Mouse (Mus musculus): Measurements from ENCODE around the gene Ctss. TPM values are rescaled to one million over a fixed set of nuclear protein-coding genes. Genes with fewer than 3 reads are reported as not detected.

The Ctss gene
- total and polyA plus RNA-seq, 3 experiments = 0.66 TPM; not detected in 2

GRCm38 (mm10) chr3:95598734-95599133 is 72.1 kb downstream of the Ctss start:
- H3K36me3 ChIP-seq (replicated peaks) = peaks cover 56% of the 10 kb centered on the region
- H3K4me3 ChIP-seq (ENCODE audit: low read depth, low read length) = no peak overlapping the region
- DNase-seq (ENCODE audit: low spot score) (no peak), ATAC-seq (ENCODE audit: extremely low read depth, insufficient number of reproducible peaks, low FRiP score, poor library complexity, severe bottlenecking) (no peak)
- no peaks in the 10 kb centered on the region for H3K27me3 ChIP-seq (ENCODE audit: insufficient read depth, low read length)
- TF ChIP-seq GATA1 (IDR thresholded peaks at IDR 0.05; ENCODE audit: borderline replicate concordance, low read length) (no peak), GATA2 (IDR thresholded peaks at IDR 0.05; ENCODE audit: borderline replicate concordance, low read depth, low read length) (no peak), POLR2AphosphoS5 (IDR thresholded peaks at IDR 0.05; ENCODE audit: insufficient replicate concordance, low read depth, low read length) (no peak), TAL1 (conservative IDR thresholded peaks at IDR 0.05; ENCODE audit: low read depth, low read length) (no peak), CTCF (IDR thresholded peaks at IDR 0.05; ENCODE audit: low read depth, low read length) (no peak)
- peaks cover 2% of the 10 kb centered on the region; the same call in 1 of the 2 replicates for H3K4me1 ChIP-seq (ENCODE audit: insufficient read depth, low read depth, low read length)
- H3K9me3 ChIP-seq (replicated peaks) = no peaks in the 10 kb centered on the region

- no peak for ATAC-seq (ENCODE audit: extremely low read depth, insufficient number of reproducible peaks, low FRiP score, poor library complexity, severe bottlenecking)
- no peak for DNase-seq (ENCODE audit: low spot score)
- no peak overlapping the region for H3K4me3 ChIP-seq (ENCODE audit: low read depth, low read length)
These were observed 74.7 kb downstream of the Ctss start for GRCm38 (mm10) chr3:95601287-95601686.

More at GRCm38 (mm10) chr3:95601287-95601686, 74.7 kb downstream of the Ctss start:
- no peaks in the 10 kb centered on the region for H3K9me3 ChIP-seq (replicated peaks)
- TF ChIP-seq GATA2 (IDR thresholded peaks at IDR 0.05; ENCODE audit: borderline replicate concordance, low read depth, low read length) (no peak), CTCF (IDR thresholded peaks at IDR 0.05; ENCODE audit: low read depth, low read length) (no peak), GATA1 (IDR thresholded peaks at IDR 0.05; ENCODE audit: borderline replicate concordance, low read length) (no peak), POLR2AphosphoS5 (IDR thresholded peaks at IDR 0.05; ENCODE audit: insufficient replicate concordance, low read depth, low read length) (no peak), TAL1 (conservative IDR thresholded peaks at IDR 0.05; ENCODE audit: low read depth, low read length) (no peak)
- H3K4me1 ChIP-seq (ENCODE audit: insufficient read depth, low read depth, low read length) = peaks cover 2% of the 10 kb centered on the region; the same call in 1 of the 2 replicates
- peaks cover 53% of the 10 kb centered on the region for H3K36me3 ChIP-seq (replicated peaks)
- H3K27me3 ChIP-seq (ENCODE audit: insufficient read depth, low read length) = no peaks in the 10 kb centered on the region

Other genes starting within 250 kb of the Ctss start
- gene Mindy1, start 245.4 kb upstream of the Ctss start, total RNA-seq (2014; fragmentation: Nextera tagmentation) = 49.1 and 49.7 TPM in 2 replicates
- 31.4 and 36.0 TPM in 2 replicates for gene Mindy1, start 245.4 kb upstream of the Ctss start, total RNA-seq (2017)
- 77.5 and 97.0 TPM in 2 replicates for gene Mindy1, start 245.4 kb upstream of the Ctss start, polyA plus RNA-seq (2012)
- 32.3 and 33.5 TPM in 2 replicates for gene Prune1, start 244.7 kb upstream of the Ctss start, total RNA-seq (2014; fragmentation: Nextera tagmentation)
- 14.7 and 15.1 TPM in 2 replicates for gene Prune1, start 244.7 kb upstream of the Ctss start, total RNA-seq (2017)
- 3.8 and 4.8 TPM in 2 replicates for gene Prune1, start 244.7 kb upstream of the Ctss start, polyA plus RNA-seq (2012)
- 15.2 and 29.8 TPM in 2 replicates for gene Anxa9, start 219.6 kb upstream of the Ctss start, total RNA-seq (2014; fragmentation: Nextera tagmentation)
- gene Anxa9, start 219.6 kb upstream of the Ctss start, total RNA-seq (2017) = 9.4 and 10.3 TPM in 2 replicates
- 1.1 and 1.4 TPM in 2 replicates for gene Anxa9, start 219.6 kb upstream of the Ctss start, polyA plus RNA-seq (2012)
- 284 and 285 TPM in 2 replicates for gene Cers2, start 212.0 kb upstream of the Ctss start, total RNA-seq (2014; fragmentation: Nextera tagmentation)
- gene Cers2, start 212.0 kb upstream of the Ctss start, total RNA-seq (2017) = 197 and 249 TPM in 2 replicates
- 459 and 654 TPM in 2 replicates for gene Cers2, start 212.0 kb upstream of the Ctss start, polyA plus RNA-seq (2012)
- gene Setdb1, start 169.6 kb upstream of the Ctss start, total RNA-seq (2014; fragmentation: Nextera tagmentation) = 157 and 159 TPM in 2 replicates
- 120 and 128 TPM in 2 replicates for gene Setdb1, start 169.6 kb upstream of the Ctss start, total RNA-seq (2017)
- gene Setdb1, start 169.6 kb upstream of the Ctss start, polyA plus RNA-seq (2012) = 66.1 and 72.8 TPM in 2 replicates
- gene 4930558C23Rik, start 123.9 kb upstream of the Ctss start, total RNA-seq (2014; fragmentation: Nextera tagmentation) = not detected in 2 replicates
- not detected in 2 replicates for gene 4930558C23Rik, start 123.9 kb upstream of the Ctss start, total RNA-seq (2017)
- not detected in 2 replicates for gene 4930558C23Rik, start 123.9 kb upstream of the Ctss start, polyA plus RNA-seq (2012)
- gene Arnt, start 92.4 kb upstream of the Ctss start, total RNA-seq (2014; fragmentation: Nextera tagmentation) = 164 and 171 TPM in 2 replicates
- gene Arnt, start 92.4 kb upstream of the Ctss start, total RNA-seq (2017) = 37.6 and 41.6 TPM in 2 replicates
- gene Arnt, start 92.4 kb upstream of the Ctss start, polyA plus RNA-seq (2012) = 53.0 and 53.5 TPM in 2 replicates
- not detected in 2 replicates for gene Ctsk, start 27.5 kb upstream of the Ctss start, total RNA-seq (2014; fragmentation: Nextera tagmentation)
- 0.16 and 0.17 TPM in 2 replicates for gene Ctsk, start 27.5 kb upstream of the Ctss start, total RNA-seq (2017)
- gene Ctsk, start 27.5 kb upstream of the Ctss start, polyA plus RNA-seq (2012) = not detected in 2 replicates
- not detected in 2 replicates for gene Hormad1, start 32.9 kb downstream of the Ctss start, total RNA-seq (2014; fragmentation: Nextera tagmentation)
- 0.11 TPM in 1 of 2 replicates, not detected in the other for gene Hormad1, start 32.9 kb downstream of the Ctss start, total RNA-seq (2017)
- gene Hormad1, start 32.9 kb downstream of the Ctss start, polyA plus RNA-seq (2012) = not detected in 2 replicates
- 115 and 117 TPM in 2 replicates for gene Golph3l, start 62.1 kb downstream of the Ctss start, total RNA-seq (2014; fragmentation: Nextera tagmentation)
- 72.1 and 79.0 TPM in 2 replicates for gene Golph3l, start 62.1 kb downstream of the Ctss start, total RNA-seq (2017)
- 2.3 and 2.4 TPM in 2 replicates for gene Golph3l, start 62.1 kb downstream of the Ctss start, polyA plus RNA-seq (2012)
- gene Ensa, start 98.2 kb downstream of the Ctss start, total RNA-seq (2014; fragmentation: Nextera tagmentation) = 99.9 and 104 TPM in 2 replicates
- gene Ensa, start 98.2 kb downstream of the Ctss start, total RNA-seq (2017) = 109 and 133 TPM in 2 replicates
- 19.2 and 20.4 TPM in 2 replicates for gene Ensa, start 98.2 kb downstream of the Ctss start, polyA plus RNA-seq (2012)
- gene Mcl1, start 132.0 kb downstream of the Ctss start, total RNA-seq (2014; fragmentation: Nextera tagmentation) = 296 and 335 TPM in 2 replicates
- gene Mcl1, start 132.0 kb downstream of the Ctss start, total RNA-seq (2017) = 263 and 280 TPM in 2 replicates
- gene Mcl1, start 132.0 kb downstream of the Ctss start, polyA plus RNA-seq (2012) = 264 and 420 TPM in 2 replicates
- not detected in 2 replicates for gene Adamtsl4, start 161.1 kb downstream of the Ctss start, total RNA-seq (2014; fragmentation: Nextera tagmentation)
- gene Adamtsl4, start 161.1 kb downstream of the Ctss start, total RNA-seq (2017) = 0.06 and 0.11 TPM in 2 replicates
- 0.01 TPM in 1 of 2 replicates, not detected in the other for gene Adamtsl4, start 161.1 kb downstream of the Ctss start, polyA plus RNA-seq (2012)
- 3.6 and 7.4 TPM in 2 replicates for gene Ecm1, start 212.8 kb downstream of the Ctss start, total RNA-seq (2014; fragmentation: Nextera tagmentation)
- 2.4 and 4.0 TPM in 2 replicates for gene Ecm1, start 212.8 kb downstream of the Ctss start, total RNA-seq (2017)
- 19.5 and 20.5 TPM in 2 replicates for gene Ecm1, start 212.8 kb downstream of the Ctss start, polyA plus RNA-seq (2012)
- gene Tars2, start 233.4 kb downstream of the Ctss start, total RNA-seq (2014; fragmentation: Nextera tagmentation) = 47.2 and 69.0 TPM in 2 replicates
- 52.3 and 56.6 TPM in 2 replicates for gene Tars2, start 233.4 kb downstream of the Ctss start, total RNA-seq (2017)
- gene Tars2, start 233.4 kb downstream of the Ctss start, polyA plus RNA-seq (2012) = 38.3 and 69.7 TPM in 2 replicates